Mouse (Mus musculus) gonadal fat pad, adult 2 months (tissue): Measurements from ENCODE around the gene Scaf8. TPM values are rescaled to one million over a fixed set of nuclear protein-coding genes. Genes with fewer than 3 reads are reported as not detected.

Source experiments
- DNase-seq: peaks from one replicate; pipeline ENCODE4 v3.0.0-alpha.2; 2012; ENCODE audit warnings: low read depth
- polyA plus RNA-seq: library from polyadenylated mRNA; depleted of rRNA; stranded (reverse); fragments of >200 nt; gene quantifications from 2 replicates; pipeline ENCODE4 v1.2.3, GENCODE M21; 2012

The Scaf8 gene
- polyA plus RNA-seq, 1 experiment = 20.7 TPM

DNA sequence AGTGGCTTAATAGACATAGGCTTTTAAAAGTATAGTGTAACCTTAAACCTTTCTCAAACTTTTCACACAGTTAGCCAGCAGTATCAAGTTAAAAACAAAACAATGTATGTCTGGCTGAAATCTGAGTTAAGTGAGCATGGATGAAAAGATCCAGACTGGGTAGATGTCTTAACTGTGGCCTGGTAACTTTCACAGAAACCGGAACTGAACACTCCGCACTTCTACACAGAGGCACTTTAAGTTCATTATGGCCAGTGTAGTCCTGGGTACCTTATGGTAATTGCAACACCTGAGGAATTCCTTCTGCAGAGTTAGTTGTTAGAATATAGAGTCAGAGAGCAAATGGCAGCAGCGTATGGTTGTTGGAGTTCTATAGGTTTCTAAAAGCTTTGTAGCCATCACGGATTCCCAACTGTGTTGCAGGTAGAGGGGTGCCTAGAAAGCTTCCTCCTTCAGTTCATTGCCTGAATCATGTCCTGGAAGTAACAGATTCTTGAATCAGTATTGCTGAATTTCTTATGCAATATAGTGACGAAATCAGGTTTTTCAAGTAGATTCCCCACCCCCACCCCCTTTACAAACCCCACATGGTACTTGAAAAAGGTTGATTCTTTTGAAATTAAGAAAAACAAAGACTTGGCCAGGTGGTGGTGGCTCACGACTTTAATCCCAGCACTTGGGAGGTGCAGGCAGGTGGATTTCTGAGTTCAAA, 92.9 kb downstream of the Scaf8 start:
- no peak for DNase-seq

DNA sequence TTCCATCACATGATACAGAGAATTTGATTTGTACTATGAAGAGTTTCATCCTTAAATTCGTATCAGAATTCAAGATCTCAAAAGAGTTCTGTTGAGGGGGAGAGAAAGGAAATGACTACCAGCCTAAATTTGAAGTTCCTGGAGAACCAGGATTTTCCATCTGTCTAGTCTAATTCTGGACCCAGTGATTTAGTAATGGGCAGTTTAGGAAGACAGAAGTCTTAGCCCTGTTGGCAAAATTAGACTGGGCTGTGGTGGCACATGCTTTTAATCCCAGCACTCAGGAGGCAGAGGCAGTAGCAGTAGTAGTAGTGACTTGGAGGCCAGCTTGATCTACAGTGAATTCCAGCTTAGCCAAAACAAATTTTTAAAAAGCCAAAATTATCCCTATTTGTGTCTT, 93.7 kb downstream of the Scaf8 start:
- DNase-seq = no peak

- DNase-seq = no peak
These were observed 94.8 kb downstream of the Scaf8 start for GRCm38 (mm10) chr17:3209581-3209980.

DNA sequence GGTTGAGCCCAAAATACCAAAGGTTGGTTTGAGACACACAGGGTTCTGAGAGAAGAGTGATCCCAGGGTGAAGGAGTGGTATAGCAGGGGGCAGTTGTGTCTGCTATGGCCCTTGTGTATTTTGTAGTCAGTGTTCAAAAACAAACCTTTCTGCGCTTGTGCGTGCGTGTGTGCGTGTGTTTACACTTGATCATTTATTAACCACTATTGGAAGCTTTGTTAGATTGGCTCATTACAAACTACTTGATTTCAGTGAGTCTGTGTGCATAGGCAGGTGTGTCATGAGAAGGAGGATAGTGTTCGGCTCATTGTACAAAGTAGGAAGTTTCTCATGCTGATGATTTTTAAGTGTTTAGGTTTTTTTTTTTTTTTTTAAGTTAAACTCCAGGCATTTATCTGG, 95.4 kb downstream of the Scaf8 start:
- no peak for DNase-seq

GRCm38 (mm10) chr17:3212105-3212504, 97.3 kb downstream of the Scaf8 start:
- no peak for DNase-seq

DNA sequence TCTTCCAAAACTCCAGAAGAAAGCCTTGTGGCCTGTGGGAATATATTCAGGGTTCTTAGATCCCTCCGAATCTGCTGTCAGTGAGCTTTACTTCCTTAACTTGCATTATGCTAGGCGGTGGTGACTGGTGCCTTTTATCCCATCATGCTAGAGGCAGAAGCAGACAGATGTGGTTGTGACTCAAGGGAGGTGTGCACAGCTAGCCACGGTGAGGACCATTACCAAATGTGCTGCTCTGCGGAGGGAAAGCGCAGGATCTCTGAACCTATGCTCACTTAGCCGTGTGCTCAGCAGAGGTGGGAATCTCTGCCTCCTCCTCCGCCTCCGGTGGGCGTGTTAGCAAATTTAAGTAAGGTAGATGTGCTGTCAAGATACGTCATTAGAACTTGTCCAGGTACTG, 98.1 kb downstream of the Scaf8 start:
- no peak for DNase-seq

DNA sequence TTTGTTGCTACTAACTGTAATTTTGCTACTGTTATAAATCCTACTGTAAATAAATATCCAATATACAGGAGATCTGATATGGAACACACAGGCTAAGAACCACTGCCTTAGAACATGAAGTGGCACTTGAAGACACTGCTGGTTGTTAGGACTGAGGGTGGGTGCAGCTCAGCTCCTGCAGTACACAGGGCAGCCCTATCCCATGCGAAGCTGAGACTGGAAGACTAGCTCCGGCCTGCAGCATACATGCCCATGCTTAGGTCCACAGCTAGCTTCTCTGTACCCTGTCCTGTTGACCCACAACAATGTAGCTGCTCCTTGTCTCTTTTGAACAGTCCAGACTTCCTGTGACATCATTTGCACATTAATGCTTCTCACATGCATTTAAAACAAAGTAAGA, 100.1 kb downstream of the Scaf8 start:
- no peak for DNase-seq

DNA sequence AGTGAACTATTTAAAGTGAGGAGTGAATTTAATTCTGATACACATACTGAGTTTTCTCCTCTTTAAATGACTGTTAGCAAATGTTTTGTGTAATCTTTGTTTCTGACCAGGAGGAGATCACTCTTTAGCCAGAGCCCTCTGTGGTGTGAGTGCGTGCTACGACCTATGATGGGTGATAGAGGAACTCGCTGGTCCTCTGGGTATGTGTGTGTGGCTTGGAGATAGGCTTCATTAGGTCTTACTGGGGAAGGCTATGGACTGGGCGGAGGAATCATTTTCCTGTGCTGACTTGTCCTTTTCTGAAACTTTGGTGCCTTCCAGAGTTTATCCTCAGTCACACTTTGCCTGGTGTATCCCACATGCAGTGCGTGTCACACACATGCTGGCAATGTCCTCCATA, 102.3 kb downstream of the Scaf8 start:
- no peak for DNase-seq

- DNase-seq = no peak
These were observed 103.6 kb downstream of the Scaf8 start for GRCm38 (mm10) chr17:3218364-3218763.

- DNase-seq = no peak
These were observed 104.1 kb downstream of the Scaf8 start for GRCm38 (mm10) chr17:3218916-3219315.

DNA sequence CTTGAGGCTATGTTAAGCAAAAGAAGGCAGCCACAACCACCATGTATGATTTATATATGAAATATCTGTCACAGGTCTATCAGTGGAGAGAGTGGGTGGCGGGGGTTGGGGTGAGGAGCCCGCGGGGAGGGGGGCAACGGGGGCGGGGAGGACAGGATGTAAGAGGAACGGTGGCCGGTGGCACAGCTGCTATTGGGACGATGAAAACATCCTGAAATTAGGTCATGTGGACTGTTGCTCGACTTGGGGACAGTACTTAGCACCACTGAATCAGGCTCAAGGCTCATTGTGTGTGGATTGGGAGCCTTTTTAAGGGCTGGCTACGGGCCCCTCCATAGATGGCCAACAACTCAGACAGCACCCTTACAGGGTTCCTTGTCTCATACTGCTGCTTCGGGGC, 105.4 kb downstream of the Scaf8 start:
- DNase-seq = no peak

GRCm38 (mm10) chr17:3223071-3223470, 108.3 kb downstream of the Scaf8 start:
- no peak for DNase-seq

GRCm38 (mm10) chr17:3223721-3224120, 108.9 kb downstream of the Scaf8 start:
- no peak for DNase-seq

DNA sequence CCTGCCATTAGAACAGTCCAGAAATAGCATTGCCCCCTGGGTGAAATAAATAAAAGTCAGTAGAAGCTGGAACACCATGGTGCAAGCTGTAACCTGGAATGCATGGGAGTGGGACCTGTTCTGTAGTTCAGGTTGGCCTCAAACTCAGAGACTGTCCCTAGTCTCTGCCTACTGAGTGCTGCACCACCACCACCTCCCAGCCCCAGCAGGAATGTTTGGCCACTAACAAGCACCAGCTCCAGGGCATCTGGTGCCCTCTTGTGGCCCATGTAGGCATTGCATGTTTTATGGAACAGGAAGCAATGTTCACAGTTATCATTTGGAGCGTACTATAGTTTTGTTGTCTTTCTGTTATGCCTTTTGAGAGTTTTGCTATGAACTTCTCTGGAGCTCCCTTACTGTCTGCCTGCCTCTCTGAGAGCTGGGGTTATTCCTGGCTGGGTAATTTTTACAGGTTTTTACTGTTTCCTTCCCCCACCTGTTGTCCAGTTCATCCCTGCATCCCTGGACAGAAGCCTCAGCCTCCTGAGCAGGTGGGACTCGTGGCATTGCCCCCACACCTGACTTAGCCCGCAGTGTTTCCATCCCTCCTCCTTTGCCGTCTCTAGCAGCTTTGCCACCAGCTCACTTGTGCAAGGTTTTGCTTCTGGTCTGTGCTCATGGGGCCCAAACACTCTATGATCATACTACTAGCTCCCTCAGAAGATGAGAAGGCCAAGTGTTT, 109.8 kb downstream of the Scaf8 start:
- no peak for DNase-seq

DNA sequence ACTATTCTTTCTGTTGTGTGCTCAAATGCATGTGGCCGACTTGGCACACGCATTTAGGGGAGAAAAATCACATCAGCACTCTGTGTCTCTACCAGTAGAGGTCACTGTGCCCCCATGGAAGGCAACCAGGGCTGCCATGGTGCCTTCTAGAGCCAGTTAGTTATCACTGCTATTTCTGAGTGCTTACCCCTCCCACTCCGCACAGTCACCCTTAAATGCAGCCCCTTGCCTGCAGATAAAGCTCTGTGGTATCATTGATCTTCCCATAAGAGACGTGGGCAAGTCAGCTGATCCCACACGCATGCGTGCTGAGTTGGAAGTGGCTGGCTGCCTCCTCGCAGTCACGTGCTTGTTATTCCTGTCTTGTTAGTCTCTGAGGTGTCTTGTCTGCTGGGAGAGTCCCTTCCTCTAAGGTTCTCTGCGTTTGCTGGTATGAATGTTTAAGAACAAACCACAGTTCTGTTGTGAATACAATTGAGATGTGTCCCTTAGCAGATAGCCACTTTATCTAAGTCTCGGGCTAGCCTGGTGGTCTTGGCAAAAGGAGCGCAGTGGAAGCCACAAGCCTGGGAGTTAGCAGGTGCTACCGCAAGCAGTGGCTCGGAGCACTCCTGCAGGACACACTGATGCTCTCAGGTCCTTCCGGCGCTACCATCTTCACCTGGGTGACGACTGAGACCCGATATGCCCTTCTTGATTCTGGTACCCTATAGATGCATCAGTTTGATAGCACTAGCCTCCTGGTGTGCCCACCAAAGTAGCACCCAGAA, 115.6 kb downstream of the Scaf8 start:
- no peak for DNase-seq

- no peak for DNase-seq
These were observed 117.9 kb downstream of the Scaf8 start for GRCm38 (mm10) chr17:3232626-3233025.

GRCm38 (mm10) chr17:3243672-3244071, 128.9 kb downstream of the Scaf8 start:
- DNase-seq = no peak

DNA sequence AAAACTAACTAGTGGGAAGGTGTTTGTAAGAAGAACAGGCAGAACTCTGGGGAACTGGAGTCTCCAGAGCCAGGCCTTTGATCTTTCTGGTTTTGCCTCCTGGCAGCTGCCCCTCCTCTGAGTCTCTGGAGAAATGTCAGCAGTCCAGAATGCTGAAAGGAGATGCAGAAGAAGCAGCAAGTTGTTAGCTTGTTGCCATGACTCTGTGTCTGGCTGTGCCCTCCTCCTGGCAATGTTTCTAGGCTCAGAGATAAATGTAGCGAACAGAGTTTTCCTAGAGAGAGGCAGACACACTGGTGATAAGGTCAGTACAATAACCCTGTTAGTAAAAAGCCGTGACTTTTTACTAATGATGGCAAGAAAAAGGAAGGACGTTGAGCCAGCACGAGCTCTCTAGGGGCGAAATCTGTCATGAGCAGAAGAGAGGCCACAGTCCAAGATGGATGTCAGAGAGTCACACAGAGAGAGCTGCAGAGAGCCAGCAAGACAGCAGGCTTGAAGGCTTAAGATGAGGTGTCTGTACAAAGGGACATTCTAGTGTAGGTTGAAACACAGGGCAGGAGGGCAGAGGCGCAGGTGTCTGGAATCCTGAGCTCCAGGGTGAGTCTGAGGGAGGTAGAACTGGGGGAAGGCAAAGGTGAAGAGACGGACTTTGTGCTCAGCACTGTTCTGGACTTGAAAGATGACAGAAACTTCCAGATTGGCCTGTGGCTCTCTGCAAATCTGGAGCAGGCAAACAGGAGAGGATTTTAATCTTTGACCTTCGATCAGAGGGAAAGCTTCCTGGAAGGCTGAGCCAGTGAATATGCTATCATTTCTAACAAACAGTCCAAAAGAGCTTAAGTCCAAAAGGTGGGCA, 130.3 kb downstream of the Scaf8 start:
- DNase-seq = no peak

DNA sequence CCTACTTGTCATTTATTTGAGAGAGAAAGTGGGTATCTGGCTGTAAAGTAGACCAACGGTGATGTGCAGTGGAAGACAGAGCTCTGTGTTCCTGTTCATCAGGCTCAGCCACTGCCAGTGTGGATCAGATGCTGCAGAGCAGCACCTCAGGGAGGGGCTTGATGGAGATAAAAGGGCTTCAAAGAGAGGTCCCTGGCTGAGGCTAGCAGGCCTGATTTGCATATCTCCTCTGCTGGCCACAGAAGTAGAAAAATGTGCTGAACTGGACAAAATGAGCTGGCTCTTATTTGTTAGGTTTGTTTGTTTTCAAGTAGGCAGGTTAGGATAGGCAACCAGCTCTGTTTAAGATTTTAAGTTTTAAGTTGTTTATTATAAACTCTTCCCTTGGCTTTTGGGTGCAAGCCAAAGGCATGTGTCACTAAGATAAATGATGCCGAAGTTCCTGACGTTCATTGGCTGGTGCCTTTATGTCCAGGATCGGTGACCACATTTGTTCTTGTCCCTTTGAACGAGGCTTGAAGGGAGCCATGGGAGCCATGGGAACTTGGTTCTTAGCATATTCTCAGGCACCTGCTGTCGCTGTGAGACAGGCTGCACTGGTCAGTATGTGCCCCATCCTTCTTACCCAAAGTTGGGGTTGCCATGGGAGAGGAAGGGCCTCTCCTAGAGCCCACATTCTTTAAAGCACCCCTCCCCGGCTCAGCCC, 132.0 kb downstream of the Scaf8 start:
- no peak for DNase-seq
